Mouse (Mus musculus) neutrophil, adult 83 days (primary cell): ENCODE results near the gene Stx17. TPM values are rescaled to one million over a fixed set of nuclear protein-coding genes. Genes with fewer than 3 reads are reported as not detected.

Source experiments
- total RNA-seq, 2 experiments: library from RNA; stranded (reverse); gene quantifications; one replicate each; pipeline ENCODE4 v1.2.4; 2023

The Stx17 gene
- 10 to 100 TPM; 42.6 to 44.7 TPM for total RNA-seq

DNA sequence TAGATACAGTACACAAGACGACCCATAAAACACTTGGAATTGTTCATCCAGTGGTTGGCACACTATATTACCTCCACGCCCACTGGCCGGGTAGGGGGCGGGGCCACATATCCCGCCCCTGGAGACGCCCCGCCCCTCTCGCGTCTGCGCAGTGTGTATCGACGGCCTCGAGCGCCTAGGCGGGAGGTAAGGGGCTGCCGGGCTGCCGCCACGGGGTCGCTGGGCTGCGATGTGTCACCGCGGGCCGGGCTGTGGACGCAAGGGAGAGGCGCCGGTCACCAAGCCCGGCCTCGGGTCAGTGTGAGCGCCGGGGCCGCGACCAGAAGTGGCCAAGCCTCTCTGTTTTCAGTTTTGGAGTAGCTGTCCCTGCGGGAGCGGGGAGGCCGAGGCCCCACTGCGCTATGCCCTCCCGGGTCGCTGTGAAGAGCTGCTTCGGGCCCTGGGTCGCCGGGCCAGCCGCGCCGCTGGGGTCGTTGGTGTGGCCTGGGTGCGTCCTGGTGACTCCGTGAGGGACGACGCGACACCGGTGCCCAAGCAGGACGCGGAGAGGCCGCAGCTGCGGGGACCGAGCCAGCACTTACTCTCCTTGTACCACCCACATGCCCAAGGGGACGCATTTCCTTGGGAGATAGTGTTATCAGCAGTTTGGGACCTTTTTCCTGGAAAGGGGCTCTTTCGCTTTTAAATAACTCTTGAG is at the start of gene Stx17:
TSS of gene Stx17 (plus strand) at position 143 of the 697 bp plus-strand sequence.

Other genes starting within 250 kb of the Stx17 start
- 1 to 10 TPM; 5.2 to 6.8 TPM for gene Nr4a3, start 79.8 kb upstream of the Stx17 start, total RNA-seq
- gene Erp44, start 154.6 kb downstream of the Stx17 start, total RNA-seq = 10 to 100 TPM; 27.3 to 40.5 TPM
- 1 to 10 TPM; 4.2 to 4.8 TPM for gene Invs, start 154.8 kb downstream of the Stx17 start, total RNA-seq